Mouse (Mus musculus) MEL (cell line): ENCODE results near the gene Spire2. TPM values are rescaled to one million over a fixed set of nuclear protein-coding genes. Genes with fewer than 3 reads are reported as not detected.

Experiments used
- DNase-seq: peaks from one replicate; pipeline ENCODE4 v3.0.0; 2011; ENCODE audit warnings: low read depth, low spot score
- H3K27ac ChIP-seq: 2 replicates; pipeline ENCODE4 v1.5.1; 2012; ENCODE audit warnings: low read depth, mild to moderate bottlenecking, control low read depth, low read length, moderate library complexity; ENCODE audit not compliant: control insufficient read depth
- H3K27me3 ChIP-seq, 2 experiments: fragments of 150-350 bp in 1 of 2; sonication (generic) in 1 of 2; 2 replicates each; pipeline ENCODE4 v1.6.1; 2012; ENCODE audit warnings: low read length in 2 of 2, mild to moderate bottlenecking in 2 of 2, improper control_type of control experiment in 1 of 2, moderate library complexity in 1 of 2; ENCODE audit not compliant: insufficient read depth in 2 of 2, control insufficient read depth in 1 of 2
- H3K36me3 ChIP-seq, 2 experiments: 2 replicates each; pipeline ENCODE4 v1.6.1; 2012 to 2014; ENCODE audit warnings: low read length in 2 of 2, improper control_type of control experiment in 1 of 2, inconsistent platforms in 1 of 2, mild to moderate bottlenecking in 1 of 2; ENCODE audit not compliant: insufficient read depth in 2 of 2, control insufficient read depth in 1 of 2
- H3K4me1 ChIP-seq, 2 experiments: fragments of 150-350 bp in 1 of 2; sonication (generic) in 1 of 2; 2 replicates each; pipeline ENCODE4 v1.6.1; 2012; ENCODE audit warnings: low read length in 2 of 2, improper control_type of control experiment in 1 of 2, mild to moderate bottlenecking in 1 of 2; ENCODE audit not compliant: insufficient read depth in 2 of 2, control insufficient read depth in 1 of 2
- H3K4me3 ChIP-seq, 2 experiments: fragments of 150-350 bp in 1 of 2; sonication (generic) in 1 of 2; 2 replicates each; pipeline ENCODE4 v1.5.1; 2012; ENCODE audit warnings: low read depth in 2 of 2, low read length in 2 of 2, mild to moderate bottlenecking in 2 of 2, moderate library complexity in 2 of 2, control low read depth in 1 of 2, improper control_type of control experiment in 1 of 2; ENCODE audit not compliant: control insufficient read depth in 1 of 2, insufficient read depth in 1 of 2
- H3K79me2 ChIP-seq: 2 replicates; pipeline ENCODE4 v1.6.1; 2012; ENCODE audit warnings: mild to moderate bottlenecking, low read length, moderate library complexity; ENCODE audit not compliant: control insufficient read depth, poor library complexity, insufficient read depth
- H3K9ac ChIP-seq: 2 replicates; pipeline ENCODE4 v1.6.1; 2012; ENCODE audit warnings: low read depth, mild to moderate bottlenecking, control low read depth, low read length, moderate library complexity; ENCODE audit not compliant: control insufficient read depth, poor library complexity, severe bottlenecking
- H3K9me3 ChIP-seq: fragments of 150-350 bp; sonication (generic); replicated peaks from 2 replicates; pipeline ENCODE4 v1.6.1; 2012; ENCODE audit warnings: mild to moderate bottlenecking, low read length, improper control_type of control experiment, moderate library complexity; ENCODE audit not compliant: insufficient read depth
- CHD2 ChIP-seq: IDR thresholded peaks from 2 replicates; pipeline ENCODE4 v1.6.1; 2011; ENCODE audit warnings: low read length, improper control_type of control experiment
- CTCF ChIP-seq, 3 experiments: IDR thresholded peaks in 2 of 3; conservative IDR thresholded peaks in 1 of 3; 2 replicates each; pipeline ENCODE4 v1.5.1; 2011 to 2012; ENCODE audit warnings: low read length in 3 of 3, low read depth in 2 of 3, mild to moderate bottlenecking in 2 of 3, improper control_type of control experiment in 1 of 3, inconsistent platforms in 1 of 3, mixed read lengths in 1 of 3, moderate library complexity in 1 of 3; ENCODE audit not compliant: control insufficient read depth in 1 of 3, insufficient read depth in 1 of 3, poor library complexity in 1 of 3, severe bottlenecking in 1 of 3
- E2F4 ChIP-seq: IDR thresholded peaks from 2 replicates; pipeline ENCODE4 v1.6.1; 2011; ENCODE audit warnings: low read depth, low read length, improper control_type of control experiment, borderline replicate concordance
- ELF1 ChIP-seq: IDR thresholded peaks from 2 replicates; pipeline ENCODE4 v1.6.1; 2014; ENCODE audit warnings: low read depth, mild to moderate bottlenecking, inconsistent platforms, low read length, improper control_type of control experiment, moderate library complexity
- ETS1 ChIP-seq: IDR thresholded peaks from 2 replicates; pipeline ENCODE4 v1.6.1; 2012; ENCODE audit warnings: low read depth, mild to moderate bottlenecking, inconsistent platforms, low read length, improper control_type of control experiment, moderate library complexity
- HCFC1 ChIP-seq: IDR thresholded peaks from 2 replicates; pipeline ENCODE4 v1.6.1; 2012; ENCODE audit warnings: low read depth, mild to moderate bottlenecking, inconsistent platforms, low read length, improper control_type of control experiment, moderate library complexity
- JUND ChIP-seq: IDR thresholded peaks from 2 replicates; pipeline ENCODE4 v1.6.1; 2011; ENCODE audit warnings: low read depth, mild to moderate bottlenecking, improper control_type of control experiment, low read length
- KAT2A ChIP-seq: conservative IDR thresholded peaks from 2 replicates; pipeline ENCODE4 v1.6.1; 2012; ENCODE audit warnings: low read depth, low read length, improper control_type of control experiment, inconsistent platforms
- MEF2A ChIP-seq: IDR thresholded peaks from 2 replicates; pipeline ENCODE4 v1.6.1; 2014; ENCODE audit warnings: low read depth, mild to moderate bottlenecking, inconsistent platforms, low read length, improper control_type of control experiment; ENCODE audit not compliant: poor library complexity, insufficient replicate concordance, severe bottlenecking; ENCODE audit errors: extremely low read depth
- NELFE ChIP-seq: IDR thresholded peaks from 2 replicates; pipeline ENCODE4 v1.6.1; 2011; ENCODE audit warnings: low read depth, low read length, improper control_type of control experiment
- NRF1 ChIP-seq: IDR thresholded peaks from 2 replicates; pipeline ENCODE4 v1.6.1; 2014; ENCODE audit warnings: low read depth, mild to moderate bottlenecking, inconsistent platforms, low read length, improper control_type of control experiment, moderate library complexity; ENCODE audit not compliant: poor library complexity, insufficient read depth, severe bottlenecking
- POLR2A ChIP-seq, 2 experiments: IDR thresholded peaks; 2 replicates each; pipeline ENCODE4 v1.6.1; 2011 to 2012; ENCODE audit warnings: low read length in 2 of 2, mild to moderate bottlenecking in 2 of 2, control low read depth in 1 of 2, improper control_type of control experiment in 1 of 2, low read depth in 1 of 2, moderate library complexity in 1 of 2; ENCODE audit not compliant: control insufficient read depth in 1 of 2, insufficient read depth in 1 of 2, poor library complexity in 1 of 2
- RAD21 ChIP-seq: IDR thresholded peaks from 2 replicates; pipeline ENCODE4 v1.6.1; 2011; ENCODE audit warnings: mild to moderate bottlenecking, low read depth, low read length, improper control_type of control experiment
- SMC3 ChIP-seq: IDR thresholded peaks from 2 replicates; pipeline ENCODE4 v1.6.1; 2011; ENCODE audit warnings: low read depth, low read length, improper control_type of control experiment
- UBTF ChIP-seq: IDR thresholded peaks from 2 replicates; pipeline ENCODE4 v1.6.1; 2012; ENCODE audit warnings: low read depth, mild to moderate bottlenecking, inconsistent platforms, low read length, improper control_type of control experiment, moderate library complexity, borderline replicate concordance; ENCODE audit not compliant: insufficient read depth
- USF2 ChIP-seq, 2 experiments: IDR thresholded peaks; 2 replicates each; pipeline ENCODE4 v1.6.1; 2011 to 2012; ENCODE audit warnings: improper control_type of control experiment in 2 of 2, low read length in 2 of 2, borderline replicate concordance in 1 of 2, inconsistent platforms in 1 of 2, low read depth in 1 of 2, mild to moderate bottlenecking in 1 of 2; ENCODE audit not compliant: insufficient read depth in 1 of 2
- ZC3H11A ChIP-seq: IDR thresholded peaks from 2 replicates; pipeline ENCODE4 v1.6.1; 2012; ENCODE audit warnings: low read depth, mild to moderate bottlenecking, inconsistent platforms, low read length, improper control_type of control experiment
- ZKSCAN1 ChIP-seq: IDR thresholded peaks from 2 replicates; pipeline ENCODE4 v1.6.1; 2012; ENCODE audit warnings: low read depth, mild to moderate bottlenecking, inconsistent platforms, low read length, improper control_type of control experiment, moderate library complexity
- ZMIZ1 ChIP-seq: IDR thresholded peaks from 2 replicates; pipeline ENCODE4 v1.6.1; 2012; ENCODE audit warnings: low read depth, mild to moderate bottlenecking, inconsistent platforms, low read length, improper control_type of control experiment, moderate library complexity
- polyA plus RNA-seq, 2 experiments: library from polyadenylated mRNA; stranded (reverse) in 1 of 2; unstranded in 1 of 2; fragments of >175 nt in 1 of 2; fragments of >200 nt in 1 of 2; gene quantifications; 2 replicates each; pipeline versions ENCODE4 v1.2.1 to v1.2.4; 2012; ENCODE audit warnings: low replicate concordance in 2 of 2, low read depth in 1 of 2; ENCODE audit not compliant: insufficient read length in 2 of 2, insufficient read depth in 1 of 2, missing spikeins in 1 of 2
- total RNA-seq: library from RNA; depleted of rRNA; stranded (reverse); fragments of 300-350 nt; gene quantifications from 2 replicates; pipeline ENCODE4 v1.2.3, GENCODE M21; 2012

Gene Spire2
- total and polyA plus RNA-seq, 3 experiments, result 1.1 to 5.4 TPM; not detected in 1

DNA sequence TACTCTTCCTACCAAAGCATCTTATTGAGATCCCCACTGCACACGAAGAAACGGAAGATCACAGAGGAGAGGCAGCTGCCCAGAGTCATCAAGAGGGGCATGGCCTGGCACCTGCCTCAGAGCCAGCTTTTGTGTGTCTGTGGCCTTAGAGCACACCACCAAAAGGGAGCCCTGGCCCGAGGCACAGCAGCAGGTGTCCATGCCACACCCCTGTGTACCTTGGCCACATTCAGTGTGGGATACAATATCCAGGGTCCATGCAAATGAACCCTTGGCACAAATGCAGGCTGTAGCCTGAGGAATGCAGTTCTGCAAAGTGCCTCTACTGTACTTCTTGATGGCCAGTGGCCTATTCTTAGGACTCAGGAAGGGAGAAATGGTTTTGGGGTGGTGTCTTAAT is 5.0 kb downstream of the Spire2 start:
- H3K27ac ChIP-seq, result no peak overlapping the region
- H3K27me3 ChIP-seq, result no peaks in the 10 kb centered on the region
- no peak for DNase-seq
- no peaks in the 10 kb centered on the region for H3K79me2 ChIP-seq
- no peak overlapping the region for H3K4me3 ChIP-seq
- H3K36me3 ChIP-seq, result no peaks in the 10 kb centered on the region; a peak in 1 of 4 replicates
- no peak overlapping the region for H3K9ac ChIP-seq
- TF ChIP-seq NRF1 (no peak), ELF1 (no peak), HCFC1 (no peak), ZKSCAN1 (no peak), JUND (no peak), ZC3H11A (no peak), ZMIZ1 (no peak), ETS1 (no peak)
- H3K9me3 ChIP-seq, result no peaks in the 10 kb centered on the region
- no peaks in the 10 kb centered on the region; a peak in 1 of 4 replicates for H3K4me1 ChIP-seq

DNA sequence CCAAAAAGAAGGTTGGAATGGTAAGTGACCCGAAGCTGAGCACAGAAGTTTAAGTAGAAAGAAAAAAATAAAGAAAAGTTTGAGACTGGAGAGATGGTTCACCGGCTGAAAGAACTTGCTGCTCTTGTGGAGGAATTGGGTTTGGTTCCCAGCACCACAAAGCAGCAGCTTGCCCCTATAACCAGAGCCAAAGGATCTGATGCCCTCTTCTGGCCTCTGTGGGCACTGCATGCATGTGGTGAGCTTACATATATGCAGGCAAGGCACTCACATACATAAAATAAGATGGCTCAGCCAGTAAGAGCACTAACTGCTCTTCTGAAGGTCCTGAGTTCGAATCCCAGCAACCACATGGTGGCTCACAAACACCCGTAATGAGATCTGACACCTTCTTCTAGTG is 7.6 kb downstream of the Spire2 start:
- no peak overlapping the region for H3K4me3 ChIP-seq
- no peaks in the 10 kb centered on the region for H3K27me3 ChIP-seq
- TF ChIP-seq CTCF (IDR thresholded peaks at IDR 0.05 in 2 of 3, conservative IDR thresholded peaks at IDR 0.05 in 1 of 3; ENCODE audit: control insufficient read depth in 1 of 3, insufficient read depth in 1 of 3, low read depth in 2 of 3, low read length in 3 of 3, poor library complexity in 1 of 3, severe bottlenecking in 1 of 3) (peak; percentile 38 to 50 (median 40)), CHD2 (no peak), SMC3 (peak; percentile 34; the same call in 1 of the 2 replicates), RAD21 (peak; percentile 14)
- H3K27ac ChIP-seq, result no peak overlapping the region
- no peaks in the 10 kb centered on the region; a peak in 1 of 4 replicates for H3K36me3 ChIP-seq
- peak; percentile 81 for DNase-seq
- H3K9ac ChIP-seq, result no peak overlapping the region
- H3K4me1 ChIP-seq, result no peaks in the 10 kb centered on the region
- H3K79me2 ChIP-seq, result no peaks in the 10 kb centered on the region
- no peaks in the 10 kb centered on the region for H3K9me3 ChIP-seq

DNA sequence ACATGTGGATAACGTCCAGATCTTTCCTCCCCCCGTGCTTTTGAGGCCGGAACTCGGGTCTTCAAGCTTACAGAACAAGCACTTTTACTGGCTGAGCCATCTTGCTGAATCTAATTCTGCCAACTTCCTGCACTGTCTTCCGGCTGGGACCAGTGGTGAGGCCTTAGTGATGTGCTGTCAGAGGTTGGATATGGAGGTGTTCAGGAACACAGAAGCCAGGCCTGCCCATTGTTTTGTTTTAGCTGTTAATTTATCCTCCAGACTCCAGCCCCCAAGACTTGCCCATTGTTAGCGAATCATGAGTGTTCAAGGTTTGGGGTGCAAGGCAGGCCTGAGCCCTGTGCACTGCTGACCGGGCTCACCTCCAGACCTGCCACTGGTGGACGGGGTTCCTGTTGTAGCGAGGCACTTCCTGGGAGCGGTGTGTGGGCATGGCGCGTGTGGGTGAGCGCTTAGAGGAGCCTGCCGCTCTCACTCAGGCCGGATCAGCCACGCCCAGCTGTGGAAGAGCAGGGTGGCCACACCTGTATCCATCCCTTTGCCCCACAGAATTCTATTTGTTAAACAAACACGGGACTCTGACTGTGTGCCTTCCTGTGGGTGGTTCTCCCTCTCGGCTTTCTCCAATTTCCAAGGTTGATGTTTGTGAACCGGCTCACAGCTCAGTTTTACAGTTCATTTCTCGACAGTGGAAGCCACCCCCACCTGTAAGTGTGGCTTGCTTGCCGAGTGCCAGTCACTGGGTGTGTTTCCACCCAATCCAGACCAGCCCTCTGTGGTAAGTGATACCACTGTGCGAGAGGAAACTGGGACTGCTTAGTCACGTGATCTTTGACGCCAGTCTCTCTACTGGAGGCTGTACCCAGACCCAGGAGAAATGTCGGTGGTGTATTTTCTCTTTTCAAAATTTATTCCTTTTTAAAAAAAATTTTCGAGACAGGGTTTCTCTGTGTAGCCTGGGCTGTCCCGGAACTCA is 8.8 kb downstream of the Spire2 start:
- Histone ChIP-seq H3K27me3 (no peaks in the 10 kb centered on the region), H3K9ac (no peak overlapping the region), H3K27ac (no peak overlapping the region), H3K79me2 (no peaks in the 10 kb centered on the region), H3K36me3 (no peaks in the 10 kb centered on the region; a peak in 1 of 4 replicates), H3K4me1 (no peaks in the 10 kb centered on the region), H3K4me3 (no peak overlapping the region), H3K9me3 (no peaks in the 10 kb centered on the region)
- DNase-seq, result no peak
- TF ChIP-seq UBTF (no peak), POLR2A (IDR thresholded peaks at IDR 0.05; ENCODE audit: control insufficient read depth in 1 of 2, insufficient read depth in 1 of 2, low read depth in 1 of 2, low read length in 2 of 2, poor library complexity in 1 of 2) (no peak), USF2 (IDR thresholded peaks at IDR 0.05; ENCODE audit: borderline replicate concordance in 1 of 2, insufficient read depth in 1 of 2, low read depth in 1 of 2, low read length in 2 of 2) (no peak), KAT2A (no peak), ZC3H11A (no peak), ZMIZ1 (no peak), HCFC1 (no peak), E2F4 (no peak), NELFE (no peak), MEF2A (no peak)
